Mouse (Mus musculus) cerebellum, adult 2 months (tissue): ENCODE results near the gene Atp5s.

Source experiments
- CTCF ChIP-seq: fragments of 200-500 bp; IDR thresholded peaks from 2 replicates; pipeline ENCODE4 v1.5.1; 2011; ENCODE audit warnings: low read depth, mild to moderate bottlenecking, control low read depth, low read length, moderate library complexity, borderline replicate concordance; ENCODE audit not compliant: insufficient read depth
- POLR2A ChIP-seq: fragments of 200-500 bp; IDR thresholded peaks from 2 replicates; pipeline ENCODE4 v1.6.1; 2011; ENCODE audit warnings: low read length, control low read depth, borderline replicate concordance; ENCODE audit not compliant: insufficient read depth

DNA sequence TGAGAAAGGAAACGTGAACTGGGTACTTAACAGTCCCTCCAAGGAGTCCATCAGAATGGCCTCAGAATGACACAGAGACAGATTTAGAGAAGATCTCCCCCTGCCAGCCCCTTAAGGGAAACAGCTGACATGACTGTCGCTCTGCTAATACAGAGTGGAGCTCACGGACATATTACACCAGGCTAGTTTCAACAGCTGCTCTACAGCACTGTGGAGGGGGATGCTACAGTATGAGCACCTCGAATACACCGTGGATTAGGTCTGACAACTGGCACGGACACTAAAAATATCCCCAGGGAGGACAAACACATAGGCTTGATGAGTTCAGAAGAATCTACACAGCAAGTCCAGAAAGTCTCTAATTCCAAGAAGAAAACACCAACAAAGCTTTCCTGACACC lies 26.4 kb upstream of the Atp5s start:
- TF ChIP-seq CTCF (no peak), POLR2A (no peak)
